Mouse (Mus musculus): ENCODE results near the gene Psma5.

Psma5 gene

DNA sequence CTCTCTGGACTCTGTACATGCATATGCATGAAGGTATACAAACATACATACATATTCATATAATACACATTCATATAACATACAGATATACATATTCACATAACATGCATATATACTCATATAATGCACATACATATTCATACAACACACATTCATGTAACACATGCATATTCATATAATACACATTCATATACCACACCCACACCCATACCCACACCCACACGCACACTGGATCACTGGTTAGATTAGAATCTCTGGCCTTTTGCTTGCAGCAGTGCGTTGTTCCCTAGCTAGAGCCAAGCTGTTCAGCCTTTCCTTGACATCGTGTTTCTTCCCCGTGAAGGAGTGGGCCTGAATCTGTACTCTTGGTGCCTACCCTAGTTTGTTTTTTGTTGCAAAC, 48.0 kb downstream of the Psma5 start:
- no peak for DNase-seq (ENCODE audit: low read depth, low spot score)

DNA sequence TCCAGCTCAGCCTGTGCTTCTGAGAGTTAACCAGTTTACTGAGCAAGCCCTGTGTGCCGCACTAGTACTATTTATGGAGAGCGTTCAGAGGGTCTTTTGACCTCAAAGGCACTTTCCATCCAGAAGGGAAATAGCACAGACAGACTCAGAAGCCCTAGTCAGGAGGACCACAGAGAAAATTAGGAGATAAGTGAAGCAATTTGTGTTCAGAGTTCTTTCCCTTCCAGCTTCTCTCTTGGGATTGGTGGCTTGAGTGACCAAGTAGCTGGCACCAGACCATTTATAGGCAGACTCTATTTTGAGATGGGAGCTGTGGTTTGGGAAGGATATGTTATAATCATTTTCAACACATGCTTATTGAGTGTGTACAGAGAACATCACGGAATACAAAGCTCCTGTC, 49.7 kb downstream of the Psma5 start:
- no peak for DNase-seq (ENCODE audit: low read depth, low spot score)

DNA sequence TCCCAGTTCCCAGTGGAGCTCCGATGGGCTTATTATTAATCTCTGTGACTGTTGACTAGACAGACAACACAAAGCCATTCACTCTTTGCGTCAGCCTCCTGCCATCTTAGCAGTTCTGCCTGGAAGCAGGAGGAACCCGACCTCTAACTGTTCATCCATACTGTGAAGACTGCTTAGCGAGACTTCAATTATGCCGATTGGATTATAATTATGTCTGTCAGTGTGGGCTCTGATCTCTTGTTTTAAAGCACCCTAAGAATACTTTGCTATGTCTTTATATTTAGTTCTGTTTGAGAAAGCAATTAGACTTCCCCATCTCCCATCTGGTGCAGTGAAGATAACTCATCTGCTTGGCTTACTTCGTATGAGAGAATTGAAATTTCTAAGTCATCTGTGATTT, 50.8 kb downstream of the Psma5 start:
- no peak for DNase-seq (ENCODE audit: low read depth, low spot score)

DNA sequence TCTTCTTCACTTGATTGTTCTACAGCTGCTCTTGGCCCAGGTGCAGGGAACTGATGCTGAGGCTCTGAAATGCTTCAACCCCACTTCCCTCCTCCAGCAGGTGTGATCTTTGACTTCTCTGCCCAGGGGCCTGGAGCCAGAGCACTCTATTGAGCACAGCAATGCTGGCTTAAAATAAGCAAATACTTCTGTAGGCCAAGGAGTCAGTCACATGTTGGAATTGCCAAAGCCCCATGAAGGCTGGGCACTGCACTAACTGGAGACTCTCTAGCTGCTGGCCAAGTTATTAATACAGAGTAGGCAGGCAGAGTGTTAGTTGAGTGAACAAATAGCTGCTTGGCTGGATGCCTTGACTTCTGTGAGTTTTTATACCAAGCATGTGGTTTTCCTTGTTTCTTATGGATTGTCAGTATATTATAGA, 54.2 kb downstream of the Psma5 start:
- no peak for DNase-seq (ENCODE audit: low read depth, low spot score)

DNA sequence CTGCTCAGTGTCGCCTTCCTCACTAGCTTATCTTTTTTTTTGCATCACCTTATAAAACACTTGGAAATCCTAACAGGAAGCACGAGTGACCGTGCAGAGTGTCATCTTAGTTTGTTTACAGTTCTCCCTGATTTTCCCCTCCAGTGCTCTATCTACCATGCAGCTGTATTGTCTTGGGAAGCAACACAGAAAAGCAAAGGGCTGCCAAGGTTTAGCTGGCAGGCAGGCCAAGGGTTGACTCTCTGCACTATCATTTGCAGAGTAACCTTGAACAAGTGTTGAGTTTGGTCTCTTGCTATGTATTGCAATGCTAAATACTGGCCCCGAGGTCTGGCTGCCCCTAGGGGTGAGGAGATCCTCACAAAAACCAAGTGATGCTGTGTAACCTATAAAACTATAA, 55.0 kb downstream of the Psma5 start:
- DNase-seq (ENCODE audit: low read depth, low spot score) = no peak

DNA sequence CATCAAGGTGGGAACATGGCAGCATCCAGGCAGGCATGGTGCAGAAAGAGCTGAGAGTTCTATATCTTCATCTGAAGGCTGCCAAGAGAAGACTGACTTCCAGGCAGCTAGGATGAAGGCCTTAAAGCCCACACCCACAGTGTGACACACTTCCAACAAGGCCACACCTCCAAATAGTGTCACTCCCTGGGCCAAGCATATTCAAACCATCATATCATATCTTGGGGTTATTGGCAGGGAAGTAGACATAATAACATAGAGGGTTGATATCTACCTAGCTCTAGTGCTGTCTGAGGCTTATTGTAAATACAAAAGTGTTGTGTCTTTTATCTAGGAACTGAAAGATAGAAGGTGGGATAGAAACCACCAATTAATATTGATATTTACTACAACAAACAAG, 55.7 kb downstream of the Psma5 start:
- no peak for DNase-seq (ENCODE audit: low read depth, low spot score)

DNA sequence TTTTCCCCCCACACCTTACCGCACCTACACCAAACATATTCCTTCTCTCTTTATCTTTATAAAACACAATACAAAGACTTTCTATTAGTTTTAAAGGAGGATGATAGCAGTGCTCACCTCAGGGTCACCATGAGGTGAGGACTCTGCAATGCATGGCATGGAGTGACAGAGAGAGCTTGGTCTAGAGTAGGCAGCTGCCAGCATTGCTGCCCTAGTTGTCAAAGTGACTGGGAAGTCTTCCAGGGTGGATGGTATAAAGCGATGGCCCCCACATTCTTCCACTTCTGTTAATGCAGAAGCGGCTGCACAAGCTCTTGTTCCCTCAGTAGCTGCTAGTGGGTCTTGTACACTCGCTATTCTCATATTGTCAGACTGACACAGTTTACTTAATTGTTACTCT, 56.4 kb downstream of the Psma5 start:
- no peak for DNase-seq (ENCODE audit: low read depth, low spot score)

DNA sequence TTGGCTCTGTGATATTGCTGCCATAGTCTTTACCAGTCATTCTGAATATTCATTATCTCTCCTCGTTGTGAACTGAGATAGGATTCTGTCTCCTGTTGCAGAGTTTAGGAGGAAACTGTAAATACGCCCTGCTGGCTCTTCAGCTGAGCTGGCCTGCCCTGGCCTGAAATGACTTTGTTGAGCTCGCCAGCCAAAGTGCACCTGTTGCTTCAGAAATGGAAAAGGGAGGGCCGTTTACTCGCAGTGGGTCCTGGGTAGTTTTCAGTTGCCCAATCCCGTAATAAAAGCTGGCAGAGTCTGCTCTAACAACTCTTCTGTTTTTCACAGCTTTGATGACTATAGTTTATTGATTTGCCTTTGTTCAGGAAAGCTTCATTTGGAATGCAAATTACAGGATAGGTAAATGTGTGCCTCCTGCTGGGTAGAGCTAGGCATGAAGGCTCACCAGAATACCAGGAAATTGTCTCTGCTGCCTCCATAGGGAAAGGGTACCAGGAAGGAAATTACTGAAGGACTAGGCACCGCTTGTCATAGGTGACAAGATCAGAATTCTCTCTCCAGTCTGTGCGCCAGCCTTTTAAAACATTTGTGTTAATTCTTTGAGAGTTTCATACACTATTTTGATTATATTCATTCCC, 57.4 kb downstream of the Psma5 start:
- DNase-seq (ENCODE audit: low read depth, low spot score) = no peak

DNA sequence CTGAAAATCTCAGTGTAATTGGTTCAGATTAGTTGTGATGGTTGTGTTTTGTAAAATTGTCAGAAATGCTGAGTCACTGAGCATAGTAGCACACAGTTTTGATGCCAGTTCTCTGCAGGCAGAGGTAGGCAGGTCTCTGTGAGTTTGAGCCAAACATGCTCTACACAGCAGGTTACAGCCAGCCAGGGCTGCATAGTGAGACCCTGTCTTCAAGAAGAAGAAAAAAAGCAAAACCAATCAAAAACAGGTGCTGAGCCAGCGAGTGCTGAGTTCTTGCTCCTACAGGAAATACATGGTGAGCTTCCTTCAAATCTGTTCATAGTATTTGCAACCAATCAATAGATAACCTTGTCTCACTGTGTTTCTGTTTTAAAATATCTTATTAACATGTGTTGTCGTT, 61.8 kb downstream of the Psma5 start:
- DNase-seq (ENCODE audit: low read depth, low spot score) = no peak

DNA sequence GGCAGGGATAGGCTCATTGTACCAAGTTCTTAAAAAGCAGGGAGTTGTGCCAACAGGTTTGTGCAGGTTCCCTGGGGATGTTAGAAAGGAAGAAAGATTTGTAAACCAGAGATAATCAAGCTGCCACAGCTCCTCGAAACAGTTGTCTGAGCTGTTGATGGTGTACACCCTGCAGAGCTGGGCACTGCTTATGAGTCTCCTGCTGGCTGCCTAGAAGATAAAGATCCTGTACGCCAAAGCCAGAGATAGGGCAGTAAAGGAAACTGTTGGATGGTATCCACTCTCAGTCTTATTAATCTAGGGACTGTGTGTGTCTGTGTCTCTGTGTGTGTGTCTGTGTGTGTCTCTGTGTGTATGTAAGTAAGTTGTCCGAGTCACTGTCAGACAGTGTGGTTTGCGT, 64.9 kb downstream of the Psma5 start:
- DNase-seq (ENCODE audit: low read depth, low spot score) = no peak

DNA sequence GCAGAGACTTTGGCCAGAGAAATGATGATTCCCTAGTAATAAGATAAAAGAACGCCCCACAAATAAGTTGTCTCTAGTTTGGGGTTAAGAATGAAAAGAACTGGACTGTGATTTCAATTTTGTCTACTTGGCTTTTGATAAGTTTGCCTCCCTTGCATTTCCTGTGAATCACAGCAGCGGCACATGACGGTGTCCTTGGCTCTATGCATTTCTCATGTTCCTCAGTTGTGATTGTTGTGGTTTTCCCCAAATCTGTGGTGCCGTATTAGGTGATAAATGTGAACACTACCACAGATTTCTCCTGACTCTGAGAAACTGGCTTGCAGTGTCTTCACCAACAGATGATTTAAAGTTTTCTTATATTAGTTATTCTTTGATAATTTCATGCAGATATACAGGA, 65.4 kb downstream of the Psma5 start:
- DNase-seq (ENCODE audit: low read depth, low spot score) = no peak

DNA sequence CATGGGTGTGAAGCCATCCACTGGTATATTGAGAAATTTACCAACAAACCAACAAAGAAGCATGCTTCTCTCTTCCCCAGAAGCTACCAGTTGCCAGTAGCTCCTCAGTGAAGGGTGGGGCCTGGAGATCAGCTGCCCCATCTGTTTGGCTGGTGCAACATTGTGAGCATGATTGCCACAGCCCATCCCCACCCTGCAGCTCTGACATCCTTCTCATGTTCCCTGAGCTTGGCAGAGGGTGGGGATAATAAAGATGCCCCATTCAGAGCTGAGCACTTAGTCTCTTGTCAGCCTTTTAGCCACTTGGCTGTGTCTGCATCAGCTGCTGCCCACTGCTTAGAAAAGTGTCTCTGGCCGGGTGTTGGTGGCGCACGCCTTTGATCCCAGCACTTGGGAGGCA, 66.2 kb downstream of the Psma5 start:
- no peak for DNase-seq (ENCODE audit: low read depth, low spot score)

DNA sequence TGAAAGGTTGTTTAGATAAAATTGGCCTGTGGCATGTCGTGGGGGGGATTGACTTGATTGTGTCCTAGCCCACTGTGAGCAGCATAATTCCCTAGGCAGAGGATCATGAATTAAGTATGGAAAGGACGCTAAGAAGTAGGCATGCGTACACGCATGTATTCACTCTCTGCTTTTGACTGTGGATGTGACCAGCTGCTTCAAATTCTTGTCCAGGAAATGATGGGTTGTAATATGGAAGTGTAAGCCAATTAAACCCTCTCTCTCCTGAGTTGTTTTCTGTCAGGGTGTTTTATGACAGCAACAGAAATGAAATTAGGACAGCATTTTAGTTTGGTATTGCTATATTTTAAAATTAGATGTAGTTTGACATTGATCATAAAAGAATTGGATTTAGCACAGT, 68.1 kb downstream of the Psma5 start:
- DNase-seq (ENCODE audit: low read depth, low spot score) = no peak

DNA sequence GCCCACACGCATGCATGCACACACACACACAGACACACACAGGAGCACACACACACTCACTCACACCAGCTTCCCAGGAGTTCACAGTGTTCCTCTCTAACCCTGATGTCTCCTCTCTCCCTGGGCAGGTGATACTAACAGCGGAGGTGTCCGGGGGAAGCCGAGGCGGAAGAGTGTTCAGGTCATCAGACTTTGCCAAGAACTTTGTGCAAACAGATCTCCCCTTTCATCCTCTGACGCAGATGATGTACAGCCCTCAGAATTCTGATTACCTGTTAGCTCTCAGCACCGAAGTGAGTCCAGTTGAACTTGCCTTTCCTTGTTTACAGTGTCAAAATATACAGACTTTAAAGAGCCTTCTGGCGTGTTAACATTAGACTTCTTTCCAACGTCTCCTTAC, 68.8 kb downstream of the Psma5 start:
- DNase-seq (ENCODE audit: low read depth, low spot score) = no peak

DNA sequence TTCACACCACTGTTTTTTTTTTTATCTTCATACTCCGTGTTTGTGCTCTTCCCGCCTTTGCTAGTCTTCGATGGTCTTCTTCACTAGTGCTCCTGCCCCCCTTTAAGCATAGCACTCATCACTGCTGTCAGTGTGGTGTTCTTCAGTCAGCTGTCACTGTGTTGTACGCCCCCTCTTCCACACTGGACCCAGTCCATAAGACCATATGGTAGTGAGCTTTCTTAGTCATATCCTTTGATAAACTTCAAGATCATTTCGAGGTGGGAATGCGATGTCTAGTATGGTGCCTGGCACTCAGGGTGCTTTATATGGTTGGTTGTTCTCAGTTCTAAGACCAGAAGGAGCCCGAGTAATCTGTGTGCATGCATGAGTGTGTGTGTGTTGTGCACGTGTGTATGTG, 70.5 kb downstream of the Psma5 start:
- no peak for DNase-seq (ENCODE audit: low read depth, low spot score)

DNA sequence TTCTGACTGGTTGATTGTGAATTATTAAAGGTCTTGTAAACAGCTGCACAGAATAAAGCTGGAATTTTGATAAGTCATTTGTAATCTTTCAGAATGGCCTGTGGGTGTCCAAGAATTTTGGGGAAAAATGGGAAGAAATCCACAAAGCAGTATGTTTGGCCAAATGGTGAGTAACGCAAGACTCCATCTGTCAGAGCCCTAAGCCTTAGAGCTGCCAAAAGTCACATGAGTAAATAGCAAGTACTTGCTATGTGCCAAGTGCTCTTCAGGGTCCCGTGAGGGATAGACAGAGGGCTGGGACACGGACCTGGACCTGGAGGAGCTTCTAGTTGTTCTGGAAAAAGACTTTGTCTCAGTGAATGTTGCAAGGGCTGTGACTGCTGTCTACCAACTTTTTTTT, 71.2 kb downstream of the Psma5 start:
- DNase-seq (ENCODE audit: low read depth, low spot score) = no peak

DNA sequence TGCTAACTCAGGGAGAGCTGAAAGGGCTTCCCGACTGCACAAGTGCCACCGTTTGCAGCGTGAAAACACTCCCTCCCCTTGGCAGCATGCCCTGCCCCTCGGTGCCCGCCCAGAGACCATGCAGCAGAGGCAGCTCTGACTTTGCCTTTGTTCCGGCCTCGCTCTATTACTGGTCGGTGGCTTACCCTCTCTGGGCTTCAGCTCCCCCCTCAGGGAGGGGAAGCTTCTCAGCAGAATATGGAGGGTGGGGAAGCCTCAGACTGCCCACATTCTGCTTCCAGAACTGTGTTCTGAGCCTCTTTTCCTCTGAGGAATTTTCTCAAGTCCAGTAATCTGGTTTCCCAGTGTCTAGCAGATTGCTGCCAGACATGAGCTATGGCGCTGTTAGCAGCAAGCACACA, 71.7 kb downstream of the Psma5 start:
- DNase-seq (ENCODE audit: low read depth, low spot score) = no peak

All from CD4-positive helper T cell, adult 2 months (primary cell).